Mouse (Mus musculus) bone marrow macrophage, adult 2 months (primary cell): Measurements from ENCODE around the gene Lmln.

Source experiments
- CTCF ChIP-seq: IDR thresholded peaks from 2 replicates; pipeline ENCODE4 v1.5.1; 2012; ENCODE audit warnings: low read depth, mild to moderate bottlenecking, low read length, moderate library complexity
- POLR2A ChIP-seq: IDR thresholded peaks from 2 replicates; pipeline ENCODE4 v1.6.1; 2012; ENCODE audit warnings: mild to moderate bottlenecking, low read depth, low read length, borderline replicate concordance

- TF ChIP-seq CTCF (no peak), POLR2A (no peak)
Observed at GRCm38 (mm10) chr16:33127052-33127451, 64.7 kb downstream of the Lmln start.
